Mouse (Mus musculus): ENCODE measurements around the gene Clcn3.

The Clcn3 gene

DNA sequence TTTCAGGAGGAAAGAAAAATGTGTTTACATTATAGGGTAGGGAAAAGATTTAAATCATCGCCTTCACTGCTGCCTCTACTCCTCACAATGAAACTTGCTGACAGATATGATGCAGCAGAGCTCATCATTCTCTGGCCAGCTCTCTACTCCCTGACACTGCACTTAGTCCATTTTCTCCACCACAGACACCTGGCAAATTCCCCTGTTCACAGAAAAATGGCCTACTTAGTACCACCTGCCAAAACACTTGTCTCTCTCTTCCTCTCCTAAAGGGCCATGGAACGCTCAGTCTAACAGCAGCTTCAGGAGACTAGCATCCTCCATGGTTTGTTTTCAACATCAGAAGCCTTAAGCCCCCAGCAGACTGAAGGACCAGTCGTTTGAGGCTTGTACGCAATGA, 31.8 kb downstream of the Clcn3 start:
- DNase-seq, result no peak

DNA sequence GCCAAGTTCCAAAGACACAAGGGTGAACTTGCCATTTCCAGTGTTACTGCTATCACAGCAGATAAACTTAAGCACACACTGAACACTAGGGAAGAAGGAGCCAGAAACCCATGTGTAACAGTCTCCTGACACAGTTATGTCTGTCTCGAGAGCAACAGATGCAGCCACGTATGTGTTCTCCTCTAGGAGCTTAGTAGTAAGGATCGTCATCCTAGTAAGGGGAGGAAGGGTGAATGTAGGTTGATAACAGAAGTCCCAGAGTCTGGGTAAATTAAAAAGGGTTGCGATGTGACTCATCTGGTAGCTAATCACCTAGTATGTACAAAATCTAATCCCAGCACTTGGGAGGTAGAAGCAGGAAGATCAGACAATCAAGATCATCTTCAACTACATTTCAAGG, 33.2 kb downstream of the Clcn3 start:
- peak; percentile 12 for DNase-seq

GRCm38 (mm10) chr8:60947503-60947902, 35.6 kb downstream of the Clcn3 start:
- no peak for DNase-seq

- DNase-seq, result no peak
These were observed 40.2 kb downstream of the Clcn3 start for GRCm38 (mm10) chr8:60942867-60943266.

- DNase-seq, result peak; percentile 69
These were observed 44.2 kb downstream of the Clcn3 start for GRCm38 (mm10) chr8:60938717-60939424.

DNA sequence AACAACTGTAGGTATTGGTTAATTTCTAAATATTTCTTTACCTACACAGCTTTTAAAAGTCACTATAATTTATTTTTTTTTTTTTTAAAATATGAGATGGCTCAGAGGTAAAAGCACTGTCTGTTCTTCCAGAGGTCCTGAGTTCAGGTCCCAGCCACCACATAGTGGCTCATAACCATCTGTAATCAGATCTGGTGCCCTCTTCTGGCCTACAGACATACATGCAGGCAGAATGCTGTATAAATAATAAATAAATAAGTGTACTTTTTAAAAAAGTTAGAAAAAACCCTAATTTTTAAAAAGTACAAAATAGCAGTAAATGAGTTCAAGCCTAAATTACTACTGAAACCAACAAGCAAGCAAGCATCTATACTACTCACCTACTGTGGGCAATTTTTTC, 49.5 kb downstream of the Clcn3 start:
- DNase-seq, result no peak

- no peak for DNase-seq
These were observed 62.9 kb downstream of the Clcn3 start for GRCm38 (mm10) chr8:60920176-60920575.

DNA sequence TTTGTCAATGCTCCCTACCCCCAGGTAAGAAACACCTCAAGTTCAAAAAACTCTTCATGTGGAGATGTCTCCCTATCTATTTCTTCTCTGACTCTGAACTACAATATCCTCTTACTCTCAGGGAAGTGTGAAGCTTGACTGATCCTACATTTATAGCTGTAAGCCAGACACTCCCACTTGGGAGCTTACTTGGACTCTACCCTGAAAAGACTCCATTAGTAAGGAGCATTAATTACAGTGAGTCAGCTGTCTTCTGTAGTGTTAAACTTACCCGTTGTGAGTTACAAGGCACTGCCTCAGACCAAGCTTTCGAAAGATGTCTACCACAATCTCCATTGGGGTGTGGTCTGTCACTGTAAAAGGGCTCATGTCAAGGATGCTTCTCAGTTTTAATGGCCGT, 64.0 kb downstream of the Clcn3 start:
- no peak for DNase-seq

DNA sequence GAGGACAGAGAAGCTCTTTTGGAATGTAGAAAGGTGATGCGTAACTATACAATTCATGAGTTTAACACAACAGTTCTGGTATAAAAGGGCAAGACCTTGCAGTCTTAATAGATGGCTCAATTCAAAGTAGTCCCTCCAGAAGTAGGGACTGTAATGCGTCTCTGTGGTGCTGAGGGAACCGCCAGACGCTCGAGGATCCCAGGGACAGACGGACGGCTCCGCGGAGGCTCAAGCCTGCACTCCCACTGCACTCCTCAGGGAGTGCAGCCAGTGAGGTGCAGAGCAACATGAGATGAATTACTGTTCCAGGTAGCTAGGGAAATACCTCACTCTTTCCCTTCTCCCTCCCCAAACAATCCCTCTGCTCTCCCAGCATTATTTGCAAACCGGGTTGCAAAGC, 70.5 kb downstream of the Clcn3 start:
- no peak for DNase-seq

- DNase-seq, result no peak
These were observed 71.0 kb downstream of the Clcn3 start for GRCm38 (mm10) chr8:60912081-60912480.

DNA sequence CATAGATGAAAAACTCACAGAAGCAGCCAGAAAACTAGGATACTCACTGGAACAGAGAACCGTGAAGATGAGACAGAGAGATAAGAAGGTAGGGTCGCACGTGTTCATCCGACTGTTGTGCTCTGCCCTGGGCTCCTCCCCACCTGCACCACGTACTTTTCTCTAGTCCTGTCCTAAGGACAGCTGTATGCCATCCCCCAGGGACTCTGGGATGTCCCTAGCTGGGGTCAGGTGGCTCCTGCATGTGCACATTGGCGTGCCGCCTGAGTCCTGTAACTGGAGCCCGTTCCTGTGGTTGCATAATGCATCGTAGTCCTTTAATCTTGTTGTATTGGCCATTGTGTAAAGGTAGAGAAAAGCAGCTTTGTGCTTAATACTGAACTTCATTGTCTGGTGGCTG, 83.0 kb downstream of the Clcn3 start:
- no peak for DNase-seq

GRCm38 (mm10) chr8:60895878-60896277, 87.2 kb downstream of the Clcn3 start:
- no peak for DNase-seq

DNA sequence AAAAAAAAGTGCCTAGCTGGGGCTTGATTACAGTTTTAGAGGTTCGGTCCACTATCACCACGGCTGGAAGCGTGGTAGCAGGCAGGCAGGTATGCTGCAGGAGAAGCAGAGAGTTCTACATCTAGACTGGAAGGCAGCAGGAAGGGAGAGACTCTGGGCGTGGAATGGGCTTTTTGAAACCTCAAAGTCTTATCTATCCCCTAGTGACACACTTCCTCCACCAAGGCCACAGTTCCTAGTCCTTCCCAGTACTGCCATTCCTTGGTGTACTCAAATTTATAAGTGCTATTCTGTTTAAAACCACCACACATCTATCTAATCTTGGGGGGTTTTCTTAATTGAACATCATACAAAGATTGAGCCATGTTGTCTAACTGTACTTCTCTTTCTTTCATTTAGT, 91.3 kb downstream of the Clcn3 start:
- no peak for DNase-seq

GRCm38 (mm10) chr8:60890520-60890874, 92.6 kb downstream of the Clcn3 start:
- DNase-seq, result no peak

DNA sequence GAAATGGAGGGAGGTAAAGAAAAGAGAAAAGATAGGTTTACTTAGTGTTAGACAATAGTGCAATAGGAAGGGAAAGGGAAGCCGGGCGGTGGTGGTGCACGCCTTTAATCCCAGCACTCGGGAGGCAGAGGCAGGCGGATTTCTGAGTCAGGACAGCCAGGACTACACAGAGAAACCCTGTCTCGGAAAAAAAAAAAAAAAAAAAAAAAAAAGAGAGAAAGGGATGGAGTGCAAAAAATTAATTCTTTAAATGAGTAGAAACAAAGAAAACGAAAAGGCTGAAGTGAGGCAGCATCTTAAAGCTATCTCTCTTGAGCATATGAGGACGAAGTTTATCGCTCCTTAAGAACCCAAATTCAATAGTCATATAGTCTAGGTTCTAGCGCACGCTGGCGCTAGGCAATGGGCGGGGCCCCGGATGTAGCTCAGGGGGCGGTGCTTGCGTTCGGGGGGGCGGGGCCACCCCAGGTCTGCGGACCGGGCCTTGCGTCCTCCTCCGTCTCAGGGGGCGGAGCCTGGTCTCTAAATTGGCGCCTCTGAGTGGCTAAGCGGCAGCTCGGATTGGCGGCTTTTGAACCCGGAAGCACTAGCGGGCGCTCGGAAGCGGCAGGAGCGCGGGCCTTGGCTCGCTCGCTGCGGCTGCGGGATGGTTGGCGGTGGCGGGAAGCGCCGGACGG, 93.1 kb downstream of the Clcn3 start, which contains the start of gene Hpf1:
Gene Hpf1, plus strand, starts transcription at position 576 of the 677 bp plus-strand sequence.
- DNase-seq, result peak; percentile 98

DNA sequence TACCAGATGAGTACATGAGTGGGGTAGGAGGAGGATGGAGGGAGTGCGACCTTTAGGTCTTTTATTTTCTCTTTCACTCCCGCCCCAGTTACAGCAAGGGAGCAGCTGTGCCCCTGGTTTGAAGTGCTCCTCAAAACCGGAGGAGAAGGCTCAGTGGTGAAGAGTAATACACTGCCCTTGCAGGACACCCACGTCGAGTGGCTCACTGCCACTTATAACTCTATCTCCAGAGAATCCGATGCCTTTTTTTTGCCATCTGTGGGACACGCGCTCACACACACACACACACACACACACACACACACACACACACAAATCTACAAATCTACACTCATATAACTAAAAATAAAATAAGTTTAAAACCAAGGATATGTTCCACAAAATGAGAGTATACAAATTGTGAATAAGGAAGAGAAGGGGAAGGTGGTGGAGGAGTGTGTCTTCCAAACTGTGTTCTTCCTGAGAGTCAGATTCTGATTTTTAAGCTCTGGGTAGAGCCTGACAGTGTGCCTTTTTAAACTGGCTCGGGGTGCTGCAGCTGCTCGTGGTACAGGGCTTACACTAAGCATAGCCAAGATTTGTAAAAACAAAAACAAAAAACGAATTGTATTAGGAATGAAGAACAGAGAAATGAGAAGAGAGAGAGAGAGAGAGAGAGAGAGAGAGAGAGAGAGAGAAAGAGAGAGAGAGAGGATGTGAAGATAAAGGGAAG, 93.8 kb downstream of the Clcn3 start:
- DNase-seq, result no peak

DNA sequence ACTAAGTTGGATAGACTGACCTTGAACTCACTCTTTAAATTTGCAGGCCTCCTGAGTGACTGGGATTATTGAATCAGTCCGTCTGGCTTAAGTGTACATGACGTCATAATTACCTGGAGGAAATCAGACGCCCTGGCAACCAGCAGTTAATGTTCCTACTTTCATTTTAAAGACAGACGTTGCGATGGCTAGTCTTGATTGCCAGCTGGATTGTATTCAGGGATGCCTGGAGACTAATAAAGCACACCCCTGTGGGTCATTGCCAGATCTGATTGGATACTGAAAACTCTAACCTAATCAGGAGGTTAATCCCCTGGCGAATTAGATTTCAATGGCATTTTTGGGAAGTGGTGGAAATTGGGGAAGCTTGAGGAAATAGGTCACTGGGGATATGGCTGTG, 96.4 kb downstream of the Clcn3 start:
- no peak for DNase-seq

DNA sequence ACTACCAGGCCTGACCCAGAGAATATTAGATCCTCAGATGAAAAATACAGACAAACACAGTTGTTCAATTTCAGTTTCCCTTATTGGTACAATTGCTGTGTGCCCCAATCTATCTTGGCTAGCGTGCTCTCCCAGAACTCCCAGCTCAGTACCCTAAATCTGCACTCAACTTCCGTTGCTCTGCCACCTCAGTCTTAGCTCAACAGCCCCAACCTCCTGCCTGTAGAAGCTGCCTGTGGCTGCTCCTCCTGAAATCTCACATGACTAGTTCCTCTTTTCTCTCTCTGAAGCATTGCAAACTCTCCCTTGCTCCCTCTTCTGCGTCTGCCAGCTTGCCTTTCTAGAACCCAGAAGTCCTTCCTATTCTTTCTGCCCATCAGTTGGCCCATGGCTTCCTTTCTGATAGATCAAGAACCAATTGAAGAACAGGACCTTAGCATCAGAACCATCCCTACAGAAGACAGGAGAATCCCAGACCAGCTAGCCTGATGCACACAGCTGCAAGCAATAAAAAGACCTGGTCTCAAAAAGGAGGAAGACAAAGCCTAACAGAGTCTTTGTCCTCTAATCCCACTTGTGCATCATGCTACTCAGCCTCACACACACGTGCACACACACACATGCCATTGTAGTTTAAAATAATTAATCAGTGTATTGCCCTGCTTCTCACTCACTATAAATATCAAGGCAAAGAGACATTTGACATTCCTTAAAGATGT, 99.5 kb downstream of the Clcn3 start:
- no peak for DNase-seq

DNA sequence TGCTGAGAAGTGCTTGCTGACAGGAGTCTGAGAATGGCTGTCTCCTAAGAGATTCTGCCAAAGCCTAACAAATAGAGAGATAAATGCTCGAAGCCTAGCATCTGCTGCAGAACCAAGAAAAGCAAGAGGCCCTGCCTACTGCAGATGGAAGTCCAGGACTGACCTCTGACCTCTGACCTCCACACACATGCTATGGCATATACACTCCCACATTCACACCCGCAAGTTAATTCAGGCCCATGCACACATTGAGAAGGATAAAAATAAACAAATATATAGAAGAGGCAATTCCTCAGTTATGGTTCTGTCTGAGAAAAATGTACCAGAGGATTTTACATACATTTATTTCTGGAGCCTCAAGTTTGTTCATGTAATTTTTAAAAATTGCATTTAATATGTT, 104.5 kb downstream of the Clcn3 start:
- DNase-seq, result no peak

GRCm38 (mm10) chr8:60870231-60871193, 112.6 kb downstream of the Clcn3 start:
- DNase-seq, result no peak

DNA sequence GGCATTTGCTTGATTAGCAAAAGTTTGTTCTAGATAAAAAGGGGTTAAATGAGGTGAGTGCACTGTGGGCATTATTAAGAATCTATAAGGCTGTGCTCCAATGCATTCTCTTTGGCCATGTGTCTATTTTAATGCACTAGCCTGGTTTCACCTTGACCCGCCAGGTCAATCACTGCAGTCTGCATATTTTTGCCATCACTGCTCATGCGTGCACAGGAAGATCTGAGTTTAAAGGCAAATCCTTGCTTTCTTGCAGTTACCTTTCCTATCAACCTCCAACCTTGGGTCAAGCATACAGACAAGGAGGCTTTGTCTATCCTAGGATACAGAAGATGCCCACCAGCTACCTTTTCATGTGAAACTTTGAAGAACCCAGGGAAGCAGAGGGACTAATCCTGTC, 113.3 kb downstream of the Clcn3 start:
- no peak for DNase-seq
